Mouse (Mus musculus) limb, embryonic 11.5 days (tissue): ENCODE data around the gene Bspry. TPM values are rescaled to one million over a fixed set of nuclear protein-coding genes. Genes with fewer than 3 reads are reported as not detected.

ENCODE experiments used
- ATAC-seq: fragments of 200-750 bp; cut with Nextera tagmentation; 2 replicates; pipeline ENCODE4 v1.8.0; 2017; ENCODE audit warnings: low read depth; ENCODE audit not compliant: insufficient number of reproducible peaks, low FRiP score, low TSS enrichment
- DNase-seq: peaks from one replicate; pipeline ENCODE4 v3.0.0-alpha.2; 2015; ENCODE audit warnings: low spot score
- H3K27ac ChIP-seq: fragments of 300-500 bp; sonication (generic); replicated peaks from 2 replicates; pipeline ENCODE4 v1.5.1; 2014; ENCODE audit warnings: low read depth, mild to moderate bottlenecking, low read length
- H3K27me3 ChIP-seq: fragments of 300-500 bp; sonication (generic); 2 replicates; pipeline ENCODE4 v1.6.1; 2014; ENCODE audit warnings: mild to moderate bottlenecking, low read length, mixed read lengths; ENCODE audit not compliant: control insufficient read depth, insufficient read depth
- H3K36me3 ChIP-seq: fragments of 300-500 bp; sonication (generic); 2 replicates; pipeline ENCODE4 v1.6.1; 2014; ENCODE audit warnings: mild to moderate bottlenecking, low read length, moderate library complexity, mixed read lengths; ENCODE audit not compliant: control insufficient read depth, insufficient read depth
- H3K4me1 ChIP-seq: fragments of 300-500 bp; sonication (generic); 2 replicates; pipeline ENCODE4 v1.6.1; 2014; ENCODE audit warnings: low read length, mixed read lengths; ENCODE audit not compliant: control insufficient read depth, insufficient read depth
- H3K4me2 ChIP-seq: fragments of 300-500 bp; sonication (generic); 2 replicates; pipeline ENCODE4 v1.6.1; 2014; ENCODE audit warnings: low read depth, mild to moderate bottlenecking, moderate library complexity; ENCODE audit not compliant: severe bottlenecking
- H3K4me3 ChIP-seq: fragments of 300-500 bp; sonication (generic); 2 replicates; pipeline ENCODE4 v1.5.1; 2014; ENCODE audit warnings: low read depth, low read length
- H3K9ac ChIP-seq: fragments of 300-500 bp; sonication (generic); 2 replicates; pipeline ENCODE4 v1.6.1; 2014; ENCODE audit warnings: mild to moderate bottlenecking, low read length
- H3K9me3 ChIP-seq: fragments of 300-500 bp; sonication (generic); 2 replicates; pipeline ENCODE4 v1.6.1; 2016; ENCODE audit warnings: low read length; ENCODE audit not compliant: control insufficient read depth
- WGBS: fragments of 180-500 bp; shearing (Covaris S2); extraction: QIAGEN DNeasy Blood & Tissue Kit; methylation state at CpG from one replicate; pipeline ENCODE4 v1.1.7; 2014; 5-methylcytosine and 5-hydroxymethylcytosine counted together
- polyA plus RNA-seq: library from polyadenylated mRNA; unstranded; fragments of >200 nt; fragmentation: Nextera tagmentation; extraction: Ambion mirVana; gene quantifications from 2 replicates; pipeline ENCODE4 v1.2.1, GENCODE M21; 2014

Gene Bspry
- polyA plus RNA-seq, 1 experiment from 2014 or later, result 0.91 TPM

- DNase-seq (peak; percentile 94), ATAC-seq (peak; percentile 94)
- H3K27me3 ChIP-seq, result no peaks in the 10 kb centered on the region
- H3K4me2 ChIP-seq, result peak overlapping the region; percentile 63
- H3K36me3 ChIP-seq, result peaks cover 5% of the 10 kb centered on the region; the same call in 1 of the 2 replicates
- H3K4me3 ChIP-seq, result peak overlapping the region; percentile 81
- H3K9ac ChIP-seq, result peak overlapping the region; percentile 80
- H3K27ac ChIP-seq, result no peak overlapping the region
- H3K9me3 ChIP-seq, result no peaks in the 10 kb centered on the region
- 2% methylated on average over 38 of the region's 38 CpGs for whole genome bisulfite sequencing
- peaks cover 3% of the 10 kb centered on the region; the same call in 1 of the 2 replicates for H3K4me1 ChIP-seq
Measured at GRCm38 (mm10) chr4:62501964-62502732, 22.3 kb downstream of the Bspry start.

DNA sequence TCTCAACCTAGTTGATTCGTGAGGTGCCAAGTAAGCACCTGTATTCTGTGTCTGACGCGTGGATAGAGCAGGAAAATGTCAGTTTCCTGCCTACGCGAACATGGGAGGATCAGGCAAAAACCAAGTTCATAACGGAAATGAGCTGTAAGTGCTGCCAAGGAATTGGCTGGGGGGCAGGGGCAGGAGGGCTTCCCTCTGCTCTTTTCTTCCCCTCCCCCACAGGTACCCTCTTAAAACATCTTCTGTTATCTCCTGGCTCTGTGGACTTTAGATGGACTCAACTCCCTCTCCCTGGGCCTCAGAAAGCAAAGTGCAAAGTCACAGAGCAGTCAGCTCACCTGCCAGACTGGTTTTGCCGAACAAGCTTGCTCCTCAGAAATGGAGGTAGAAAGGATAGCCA lies 23.1 kb downstream of the Bspry start:
- ATAC-seq (no peak), DNase-seq (no peak)
- Histone ChIP-seq H3K27me3 (no peaks in the 10 kb centered on the region), H3K36me3 (peaks cover 9% of the 10 kb centered on the region), H3K4me1 (peaks cover 3% of the 10 kb centered on the region; the same call in 1 of the 2 replicates), H3K9ac (no peak overlapping the region), H3K9me3 (no peaks in the 10 kb centered on the region), H3K4me2 (no peak overlapping the region), H3K27ac (no peak overlapping the region), H3K4me3 (no peak overlapping the region)
- WGBS, result 81% methylated on average over 7 of the region's 7 CpGs

DNA sequence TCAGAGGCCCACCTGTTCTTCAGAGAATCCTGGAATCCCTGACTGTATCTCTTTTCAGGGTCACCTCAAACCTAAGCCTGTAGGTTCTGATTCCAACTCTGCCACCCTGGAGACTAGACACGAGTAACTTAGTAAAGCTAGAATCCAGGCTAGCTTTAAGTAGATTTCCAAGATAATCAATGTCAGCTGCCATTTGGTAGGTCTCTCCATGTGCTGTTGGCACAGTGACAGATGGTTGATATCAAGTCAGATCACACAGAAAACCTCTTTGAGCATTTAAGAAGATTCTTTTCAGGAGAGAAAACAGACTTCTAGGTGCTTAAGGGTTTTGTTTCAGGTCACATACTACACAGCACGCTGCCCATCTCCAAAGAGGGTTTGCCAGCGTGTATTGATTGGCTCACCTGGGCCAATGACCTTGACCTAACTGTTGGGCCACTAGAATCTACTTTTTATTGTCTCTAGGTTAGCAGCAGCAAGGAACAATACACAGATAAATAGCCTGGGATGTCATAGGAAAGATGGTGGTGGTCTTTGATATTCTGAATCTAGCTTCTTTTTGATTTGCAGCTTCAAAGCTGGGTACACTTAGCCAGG lies 23.6 kb downstream of the Bspry start, which contains the start of gene Hdhd3:
Hdhd3 (minus strand) TSS at position 94 of the 597 bp plus-strand sequence.
- Histone ChIP-seq H3K9me3 (no peaks in the 10 kb centered on the region), H3K4me3 (peak within 1 kb of the TSS; percentile 81), H3K36me3 (peaks cover 9% of the 10 kb centered on the region), H3K9ac (peak within 1 kb of the TSS; percentile 80), H3K4me1 (peaks cover 3% of the 10 kb centered on the region; the same call in 1 of the 2 replicates), H3K4me2 (peak within 1 kb of the TSS; percentile 63; the same call in 1 of the 2 replicates), H3K27ac (no peak within 1 kb of the TSS), H3K27me3 (no peaks in the 10 kb centered on the region)
- ATAC-seq, result no peak
- 76% methylated on average over 3 of the region's 3 CpGs for WGBS
- no peak for DNase-seq

- no peak overlapping the region for H3K4me3 ChIP-seq
- H3K27me3 ChIP-seq, result no peaks in the 10 kb centered on the region
- H3K4me2 ChIP-seq, result no peak overlapping the region
- no peak overlapping the region for H3K9ac ChIP-seq
- no peaks in the 10 kb centered on the region for H3K9me3 ChIP-seq
- no peak for ATAC-seq
- H3K4me1 ChIP-seq, result peaks cover under 1% of the 10 kb centered on the region; the same call in 1 of the 2 replicates
- DNase-seq, result no peak
- peaks cover 25% of the 10 kb centered on the region for H3K36me3 ChIP-seq
- H3K27ac ChIP-seq, result no peak overlapping the region
- 83% methylated on average over 3 of the region's 3 CpGs for WGBS
Measured at GRCm38 (mm10) chr4:62505991-62506390, 26.1 kb downstream of the Bspry start.

- WGBS, result 49% methylated on average over 2 of the region's 2 CpGs
Measured at GRCm38 (mm10) chr4:62506798-62507197, 26.9 kb downstream of the Bspry start.

GRCm38 (mm10) chr4:62508839-62509238 lies 29.0 kb downstream of the Bspry start:
- WGBS, result 92% methylated on average over 5 of the region's 5 CpGs
- no peak for DNase-seq
- no peak for ATAC-seq

More at GRCm38 (mm10) chr4:62506798-62507197, 26.9 kb downstream of the Bspry start:
- ATAC-seq, result no peak
- no peak overlapping the region for H3K27ac ChIP-seq
- no peak overlapping the region for H3K4me2 ChIP-seq
- H3K4me3 ChIP-seq, result no peak overlapping the region
- no peaks in the 10 kb centered on the region for H3K27me3 ChIP-seq
- peaks cover 28% of the 10 kb centered on the region for H3K36me3 ChIP-seq
- H3K9ac ChIP-seq, result no peak overlapping the region
- H3K4me1 ChIP-seq, result no peaks in the 10 kb centered on the region
- no peaks in the 10 kb centered on the region for H3K9me3 ChIP-seq
- no peak for DNase-seq

GRCm38 (mm10) chr4:62509946-62510345 lies 30.1 kb downstream of the Bspry start:
- Histone ChIP-seq H3K27me3 (no peaks in the 10 kb centered on the region), H3K4me1 (no peaks in the 10 kb centered on the region), H3K4me2 (no peak overlapping the region), H3K36me3 (peaks cover 40% of the 10 kb centered on the region), H3K9ac (no peak overlapping the region), H3K27ac (no peak overlapping the region), H3K4me3 (no peak overlapping the region), H3K9me3 (no peaks in the 10 kb centered on the region)
- ATAC-seq (no peak), DNase-seq (no peak)
- 91% methylated on average over 11 of the region's 11 CpGs for WGBS

More at GRCm38 (mm10) chr4:62508839-62509238, 29.0 kb downstream of the Bspry start:
- no peak overlapping the region for H3K4me2 ChIP-seq
- H3K27ac ChIP-seq, result no peak overlapping the region
- H3K4me1 ChIP-seq, result no peaks in the 10 kb centered on the region
- peaks cover 40% of the 10 kb centered on the region for H3K36me3 ChIP-seq
- no peak overlapping the region for H3K9ac ChIP-seq
- H3K27me3 ChIP-seq, result no peaks in the 10 kb centered on the region
- no peak overlapping the region for H3K4me3 ChIP-seq
- H3K9me3 ChIP-seq, result no peaks in the 10 kb centered on the region

GRCm38 (mm10) chr4:62513998-62514506 lies 34.2 kb downstream of the Bspry start:
- ATAC-seq (no peak; the same call in 1 of the 2 replicates), DNase-seq (no peak)
- peaks cover 8% of the 10 kb centered on the region for H3K4me1 ChIP-seq
- H3K9me3 ChIP-seq, result no peaks in the 10 kb centered on the region
- H3K4me3 ChIP-seq, result no peak overlapping the region
- H3K27ac ChIP-seq, result no peak overlapping the region
- no peak overlapping the region for H3K4me2 ChIP-seq
- no peaks in the 10 kb centered on the region for H3K27me3 ChIP-seq
- H3K9ac ChIP-seq, result no peak overlapping the region
- 47% methylated on average over 11 of the region's 11 CpGs for WGBS
- peaks cover 32% of the 10 kb centered on the region for H3K36me3 ChIP-seq
